Mouse (Mus musculus) liver, postnatal 0 days (tissue): ENCODE data around the gene Fam186b. TPM values are rescaled to one million over a fixed set of nuclear protein-coding genes. Genes with fewer than 3 reads are reported as not detected.
A peak's percentile ranks its signal among the peaks of the same experiment; 100 is the strongest.
"Not testable (repeated sequence)": the region's sequence is repeated elsewhere in the genome, so short reads cannot be mapped to it uniquely, and the experiment has no call there.

Experiments
- ATAC-seq: fragments of 200-750 bp; cut with Nextera tagmentation; 2 replicates; pipeline ENCODE4 v1.8.0; 2017; ENCODE audit warnings: mild to moderate bottlenecking, moderate library complexity
- DNase-seq: peaks from one replicate; pipeline ENCODE4 v3.0.0-alpha.2; 2016
- H3K27ac ChIP-seq: fragments of 300-500 bp; sonication (generic); 2 replicates; pipeline ENCODE4 v1.5.1; 2014; ENCODE audit warnings: antibody characterized with exemption, moderate library complexity, mild to moderate bottlenecking, low read depth
- H3K27me3 ChIP-seq: fragments of 300-500 bp; sonication (generic); 2 replicates; pipeline ENCODE4 v1.6.1; 2014; ENCODE audit warnings: low read length, control low read depth, mixed read lengths; ENCODE audit not compliant: insufficient read depth
- H3K36me3 ChIP-seq: fragments of 300-500 bp; sonication (generic); replicated peaks from 2 replicates; pipeline ENCODE4 v1.6.1; 2014; ENCODE audit warnings: mild to moderate bottlenecking, control low read depth, low read length, moderate library complexity, mixed read lengths; ENCODE audit not compliant: insufficient read depth
- H3K4me1 ChIP-seq: fragments of 300-500 bp; sonication (generic); 2 replicates; pipeline ENCODE4 v1.6.1; 2014; ENCODE audit warnings: antibody characterized with exemption, mild to moderate bottlenecking, control low read depth; ENCODE audit not compliant: insufficient read depth
- H3K4me2 ChIP-seq: fragments of 300-500 bp; sonication (generic); 2 replicates; pipeline ENCODE4 v1.6.1; 2014; ENCODE audit warnings: low read depth, mild to moderate bottlenecking, low read length, moderate library complexity, mixed read lengths
- H3K4me3 ChIP-seq: fragments of 300-500 bp; sonication (generic); 2 replicates; pipeline ENCODE4 v1.5.1; 2014; ENCODE audit warnings: low read depth, low read length
- H3K9ac ChIP-seq: fragments of 300-500 bp; sonication (generic); replicated peaks from 2 replicates; pipeline ENCODE4 v1.6.1; 2014; ENCODE audit warnings: mild to moderate bottlenecking, moderate library complexity
- H3K9me3 ChIP-seq: fragments of 300-500 bp; sonication (generic); 2 replicates; pipeline ENCODE4 v1.6.1; 2016; ENCODE audit warnings: mild to moderate bottlenecking, control low read depth, low read length, mixed read lengths
- CTCF ChIP-seq: sonication (generic); IDR thresholded peaks from 2 replicates; pipeline ENCODE4 v1.5.1; 2016; ENCODE audit warnings: antibody characterized with exemption, low read depth
- EP300 ChIP-seq: IDR thresholded peaks from 2 replicates; pipeline ENCODE4 v1.6.1; 2016; ENCODE audit warnings: antibody characterized with exemption, low read depth, mild to moderate bottlenecking
- WGBS: fragments of 180-500 bp; shearing (Covaris S2); extraction: QIAGEN DNeasy Blood & Tissue Kit; methylation state at CpG from one replicate; pipeline ENCODE4 v1.1.7; 2014; ENCODE audit not compliant: insufficient replicate concordance; 5-methylcytosine and 5-hydroxymethylcytosine counted together
- polyA plus RNA-seq: library from polyadenylated mRNA; unstranded; fragments of >200 nt; fragmentation: Nextera tagmentation; extraction: Ambion mirVana; gene quantifications from 2 replicates; pipeline ENCODE4 v1.2.1, GENCODE M21; 2015

The Fam186b gene
- polyA plus RNA-seq, 1 experiment from 2014 or later: not detected

DNA sequence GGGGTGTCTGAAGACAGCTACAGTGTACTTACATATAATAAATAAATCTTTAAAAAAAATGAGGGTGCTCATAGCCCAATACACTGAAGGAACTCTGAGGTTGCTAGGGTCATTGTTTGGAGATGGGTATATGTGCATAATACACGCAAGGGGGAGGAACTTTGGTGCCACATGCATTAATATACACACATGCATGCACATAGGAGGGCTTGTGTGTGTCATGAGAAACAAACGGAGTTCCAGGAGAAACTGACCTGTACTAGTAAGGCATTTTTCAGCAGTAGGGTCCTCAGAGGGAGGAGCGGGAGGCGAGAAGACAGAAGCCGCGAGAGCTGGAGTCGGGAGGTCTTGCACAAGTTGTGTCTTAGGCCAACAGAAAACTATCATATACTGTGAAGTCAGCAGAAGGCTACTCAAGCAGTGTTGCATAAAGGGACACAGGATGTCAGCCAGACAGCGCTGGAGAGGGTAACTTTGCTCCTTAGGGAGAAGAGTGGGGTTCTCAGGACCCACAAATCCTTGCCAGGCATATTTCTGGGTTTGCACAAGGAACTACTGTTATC lies 36.4 kb downstream of the Fam186b start:
- no peaks in the 10 kb centered on the region for H3K27me3 ChIP-seq
- peak overlapping the region; percentile 33 for H3K4me2 ChIP-seq
- TF ChIP-seq EP300 (no peak), CTCF (no peak)
- peaks cover 20% of the 10 kb centered on the region for H3K4me1 ChIP-seq
- peak overlapping the region; percentile 0; the same call in 1 of the 2 replicates for H3K4me3 ChIP-seq
- H3K9ac ChIP-seq: no peak overlapping the region
- ATAC-seq (peak; percentile 67), DNase-seq (no peak)
- no peaks in the 10 kb centered on the region for H3K36me3 ChIP-seq
- 49% methylated on average over 8 of the region's 8 CpGs for WGBS
- H3K27ac ChIP-seq: no peak overlapping the region
- no peaks in the 10 kb centered on the region for H3K9me3 ChIP-seq

DNA sequence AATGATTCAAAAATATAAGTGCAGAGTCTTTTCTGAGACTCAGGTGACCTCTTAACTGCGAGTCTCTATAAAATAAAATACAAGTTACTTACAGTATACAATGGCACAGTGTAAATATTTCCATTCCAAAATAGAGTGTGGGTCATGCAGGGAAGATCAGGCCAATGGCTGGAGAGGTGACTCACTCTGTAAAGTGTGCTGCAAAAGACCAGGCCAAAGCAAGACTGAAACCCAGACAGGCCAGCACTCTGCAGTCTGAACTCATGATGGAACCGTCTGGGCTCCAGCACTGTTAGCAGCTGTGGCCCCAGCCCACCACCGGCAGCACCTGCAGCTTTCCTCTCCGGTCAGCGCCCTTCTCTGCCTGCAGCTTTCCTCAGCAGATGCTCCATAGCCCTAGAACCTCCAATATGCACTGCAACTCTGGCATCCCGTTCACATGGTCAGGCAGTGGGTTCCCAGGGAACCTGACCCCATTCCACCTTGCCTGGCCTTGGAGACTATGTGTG lies 40.4 kb downstream of the Fam186b start:
- Histone ChIP-seq H3K9ac (no peak overlapping the region), H3K9me3 (no peaks in the 10 kb centered on the region), H3K27me3 (no peaks in the 10 kb centered on the region), H3K4me1 (peaks cover 34% of the 10 kb centered on the region), H3K36me3 (no peaks in the 10 kb centered on the region), H3K4me2 (no peak overlapping the region), H3K27ac (no peak overlapping the region), H3K4me3 (no peak overlapping the region)
- DNase-seq (no peak), ATAC-seq (no peak)
- TF ChIP-seq EP300: no peak
- no peak for TF ChIP-seq CTCF
- WGBS: 77% methylated on average over 6 of the region's 6 CpGs

DNA sequence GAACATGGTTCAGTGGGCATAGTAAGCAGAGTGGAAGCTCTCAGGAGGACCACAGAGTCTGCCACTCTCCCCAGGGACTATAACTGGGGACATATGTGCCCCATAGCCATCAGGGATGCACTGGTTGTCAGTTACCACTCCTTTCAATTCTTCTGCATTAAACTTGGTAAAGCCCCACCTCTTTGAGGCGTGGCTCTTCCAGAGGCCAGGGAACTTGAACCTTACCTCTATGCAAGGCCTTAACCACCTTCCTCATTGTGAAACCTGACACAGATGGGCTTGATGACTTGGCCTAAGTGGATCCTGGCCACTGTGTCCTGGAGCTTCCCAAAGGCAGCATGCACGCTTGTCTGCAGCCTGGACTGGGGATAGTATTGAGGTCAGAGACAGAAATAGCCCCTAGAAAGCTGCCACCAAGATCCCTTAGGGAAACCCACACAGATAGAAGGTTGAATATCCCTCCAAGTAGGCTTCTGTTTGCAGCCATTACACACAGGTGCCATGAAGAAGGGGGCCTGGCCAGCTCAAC lies 41.1 kb downstream of the Fam186b start:
- Histone ChIP-seq H3K27ac (peak overlapping the region; percentile 24), H3K4me1 (peaks cover 31% of the 10 kb centered on the region), H3K4me2 (no peak overlapping the region), H3K4me3 (no peak overlapping the region), H3K9ac (no peak overlapping the region; the same call in 1 of the 2 replicates), H3K9me3 (no peaks in the 10 kb centered on the region), H3K36me3 (no peaks in the 10 kb centered on the region), H3K27me3 (no peaks in the 10 kb centered on the region)
- no peak for TF ChIP-seq CTCF
- no peak for TF ChIP-seq EP300
- WGBS: 58% methylated on average over 2 of the region's 2 CpGs
- DNase-seq: no peak
- no peak for ATAC-seq

DNA sequence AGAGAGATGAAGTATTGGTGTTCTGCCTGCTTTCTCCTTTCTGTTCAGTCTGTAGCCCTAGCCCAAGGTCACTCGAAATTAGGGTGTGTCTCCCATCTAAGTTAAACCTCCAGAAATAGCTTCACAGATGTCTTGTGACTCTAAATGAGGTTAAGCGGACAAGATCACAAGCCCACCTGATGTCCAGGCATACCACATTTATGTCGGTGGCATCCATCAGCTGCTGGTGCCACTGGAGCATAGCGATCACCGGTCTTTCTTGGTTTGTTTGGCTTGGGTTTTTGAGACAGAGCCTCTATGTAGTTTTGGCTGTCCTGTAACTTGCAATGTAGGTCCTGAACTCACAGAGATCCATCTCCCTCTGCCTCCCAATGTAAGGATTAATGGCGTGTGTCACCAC lies 41.9 kb downstream of the Fam186b start:
- no peak overlapping the region for H3K4me3 ChIP-seq
- peak overlapping the region; percentile 15; the same call in 1 of the 2 replicates for H3K4me2 ChIP-seq
- no peaks in the 10 kb centered on the region for H3K9me3 ChIP-seq
- WGBS: 84% methylated on average over 6 of the region's 6 CpGs
- H3K27me3 ChIP-seq: no peaks in the 10 kb centered on the region
- peak overlapping the region; percentile 49 for H3K27ac ChIP-seq
- peaks cover 25% of the 10 kb centered on the region for H3K4me1 ChIP-seq
- DNase-seq: no peak
- no peak for ATAC-seq
- no peak overlapping the region for H3K9ac ChIP-seq
- H3K36me3 ChIP-seq: no peaks in the 10 kb centered on the region; the same call in 1 of the 2 replicates
- no peak for TF ChIP-seq EP300
- no peak for TF ChIP-seq CTCF

DNA sequence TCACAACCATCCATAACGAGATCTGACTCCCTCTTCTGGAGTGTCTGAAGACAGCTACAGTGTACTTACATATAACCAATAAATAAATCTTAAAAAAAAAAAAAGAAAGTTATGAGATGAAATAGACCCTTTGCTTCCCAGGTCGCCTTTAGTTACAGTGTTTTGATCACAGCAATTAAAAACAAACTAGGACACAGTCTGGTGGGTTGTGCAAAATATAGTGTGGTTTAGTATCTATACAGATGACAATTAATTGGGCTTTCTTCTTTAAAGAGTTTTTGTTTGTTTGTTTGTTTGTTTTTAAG lies 42.6 kb downstream of the Fam186b start:
- Histone ChIP-seq H3K4me3 (peak overlapping the region; percentile 73; the same call in 1 of the 2 replicates), H3K27ac (peak overlapping the region; percentile 96; the same call in 1 of the 2 replicates), H3K4me1 (peaks cover 25% of the 10 kb centered on the region), H3K4me2 (peak overlapping the region; percentile 95)
- not testable (repeated sequence) for H3K9me3 ChIP-seq, DNase-seq, ATAC-seq, H3K27me3 ChIP-seq, H3K9ac ChIP-seq, H3K36me3 ChIP-seq
- WGBS: 39% methylated on average over 2 of the region's 2 CpGs

DNA sequence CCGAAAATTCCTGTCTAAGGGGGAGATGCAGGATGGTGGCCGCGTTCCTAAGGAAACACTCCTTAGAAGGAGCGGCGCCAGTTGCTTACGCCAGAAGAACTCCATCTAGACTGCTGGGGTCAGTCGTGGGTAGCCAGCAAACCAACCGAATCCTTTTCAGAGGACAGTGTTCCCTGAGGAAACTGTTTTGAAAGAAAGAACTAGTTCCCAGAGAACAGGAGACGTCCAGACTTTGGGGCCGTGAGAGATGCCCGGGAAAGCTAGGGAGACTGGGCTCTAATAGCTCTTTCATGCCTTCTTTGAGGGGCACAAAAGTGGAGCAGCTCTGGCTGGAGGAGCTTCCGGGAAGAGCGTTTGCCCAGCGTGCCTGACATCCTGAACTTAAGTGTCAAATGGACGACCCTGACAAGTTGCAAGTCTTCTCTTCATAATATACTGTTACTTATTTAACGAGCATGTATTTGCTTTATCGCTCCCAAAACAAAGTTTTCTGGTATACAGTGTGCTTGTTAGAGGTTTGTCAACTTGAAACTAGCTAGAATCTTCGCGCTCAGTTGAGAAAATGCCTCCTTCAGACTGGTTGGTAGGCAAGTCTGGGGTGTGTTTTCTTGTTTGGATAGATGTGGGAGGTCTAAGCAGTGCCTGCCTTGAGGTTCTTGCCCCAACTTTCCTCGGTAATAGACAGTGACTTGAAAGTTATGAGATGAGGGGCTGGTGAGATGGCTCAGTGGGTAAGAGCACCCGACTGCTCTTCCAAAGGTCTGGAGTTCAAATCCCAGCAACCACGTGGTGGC lies 43.1 kb downstream of the Fam186b start:
- Histone ChIP-seq H3K27ac (peak overlapping the region; percentile 96), H3K4me3 (peak overlapping the region; percentile 73), H3K4me1 (peaks cover 25% of the 10 kb centered on the region), H3K27me3 (no peaks in the 10 kb centered on the region), H3K9me3 (no peaks in the 10 kb centered on the region), H3K9ac (peak overlapping the region; percentile 73), H3K4me2 (peak overlapping the region; percentile 95), H3K36me3 (peaks cover 6% of the 10 kb centered on the region)
- TF ChIP-seq EP300: no peak
- TF ChIP-seq CTCF: no peak
- 4% methylated on average over 22 of the region's 22 CpGs for WGBS
- DNase-seq (no peak), ATAC-seq (peak; percentile 10; the same call in 1 of the 2 replicates)
